Mouse (Mus musculus) liver, embryonic 16.5 days (tissue): ENCODE results near the gene Aldh4a1. TPM values are rescaled to one million over a fixed set of nuclear protein-coding genes. Genes with fewer than 3 reads are reported as not detected.

Experiments
- ATAC-seq: fragments of 200-750 bp; cut with Nextera tagmentation; 2 replicates; pipeline ENCODE4 v1.8.0; 2017; ENCODE audit warnings: low read depth, mild to moderate bottlenecking, moderate number of reproducible peaks, moderate library complexity
- H3K27ac ChIP-seq: fragments of 300-500 bp; sonication (generic); 2 replicates; pipeline ENCODE4 v1.5.1; 2014; ENCODE audit warnings: mild to moderate bottlenecking, low read length
- H3K27me3 ChIP-seq: fragments of 300-500 bp; sonication (generic); 2 replicates; pipeline ENCODE4 v1.6.1; 2014; ENCODE audit warnings: low read depth, low read length, mixed read lengths; ENCODE audit not compliant: control insufficient read depth, insufficient read depth
- H3K36me3 ChIP-seq: fragments of 300-500 bp; sonication (generic); 2 replicates; pipeline ENCODE4 v1.6.1; 2014; ENCODE audit warnings: mild to moderate bottlenecking; ENCODE audit not compliant: control insufficient read depth, insufficient read depth
- H3K4me1 ChIP-seq: fragments of 300-500 bp; sonication (generic); 2 replicates; pipeline ENCODE4 v1.6.1; 2014; ENCODE audit warnings: low read depth, low read length, mixed read lengths; ENCODE audit not compliant: control insufficient read depth
- H3K4me2 ChIP-seq: fragments of 300-500 bp; sonication (generic); 2 replicates; pipeline ENCODE4 v1.6.1; 2014; ENCODE audit warnings: low read depth, low read length, mixed read lengths
- H3K4me3 ChIP-seq: fragments of 300-500 bp; sonication (generic); 2 replicates; pipeline ENCODE4 v1.5.1; 2014; ENCODE audit warnings: low read depth, mild to moderate bottlenecking, low read length
- H3K9ac ChIP-seq: fragments of 300-500 bp; sonication (generic); 2 replicates; pipeline ENCODE4 v1.6.1; 2014; ENCODE audit warnings: low read depth, low read length
- H3K9me3 ChIP-seq: fragments of 300-500 bp; sonication (generic); replicated peaks from 2 replicates; pipeline ENCODE4 v1.6.1; 2016; ENCODE audit warnings: low read length; ENCODE audit not compliant: control insufficient read depth
- WGBS: fragments of 180-500 bp; shearing (Covaris S2); extraction: QIAGEN DNeasy Blood & Tissue Kit; methylation state at CpG from one replicate; pipeline ENCODE4 v1.1.7; 2014; ENCODE audit not compliant: insufficient replicate concordance; 5-methylcytosine and 5-hydroxymethylcytosine counted together
- microRNA-seq: library from miRNA; unstranded; fragments of <30 nt; microRNA quantifications from one replicate; pipeline ENCODE4, GENCODE M21; 2016
- polyA plus RNA-seq: library from polyadenylated mRNA; unstranded; fragments of >200 nt; fragmentation: Nextera tagmentation; extraction: Ambion mirVana; gene quantifications from 2 replicates; pipeline ENCODE4 v1.2.1, GENCODE M21; 2015

The Aldh4a1 gene
- polyA plus RNA-seq, 1 experiment from 2014 or later = 110 TPM

DNA sequence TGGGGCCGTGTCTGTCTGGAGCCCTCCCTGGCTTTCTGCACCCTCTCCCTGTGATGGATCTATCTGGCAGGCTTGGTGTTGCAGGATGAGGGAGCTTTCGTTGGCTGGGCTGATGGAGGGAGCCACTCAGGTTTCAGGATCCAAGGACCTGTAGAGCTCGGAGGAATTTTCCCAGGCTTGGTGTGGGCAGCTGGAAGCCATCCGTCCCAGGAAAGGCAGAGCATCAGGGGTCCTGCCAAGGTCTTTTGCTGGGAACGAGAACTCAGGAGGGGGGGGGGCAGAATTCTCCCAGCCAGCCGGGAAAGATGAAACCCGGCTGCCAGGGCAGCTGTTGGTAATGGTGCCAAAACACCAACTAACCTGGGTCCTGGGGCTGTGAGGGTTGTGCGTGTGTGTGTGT lies 75.9 kb downstream of the Aldh4a1 start:
- Histone ChIP-seq H3K9me3 (no peaks in the 10 kb centered on the region), H3K36me3 (no peaks in the 10 kb centered on the region), H3K9ac (no peak overlapping the region), H3K27ac (no peak overlapping the region), H3K27me3 (no peaks in the 10 kb centered on the region), H3K4me1 (no peaks in the 10 kb centered on the region), H3K4me3 (no peak overlapping the region), H3K4me2 (no peak overlapping the region)
- ATAC-seq = no peak
- 52% methylated on average over 8 of the region's 8 CpGs for WGBS

Small RNAs within 50 kb of the gene (microRNA-seq; reads per million reads assigned to microRNA genes)
- gene Gm25571 (not detected), gene Mir7020 (not detected)

Other genes with a start within 250 kb of the Aldh4a1 start
- gene Iffo2, start 92.3 kb upstream of the Aldh4a1 start, polyA plus RNA-seq = 0.44 and 0.66 TPM in 2 replicates
- gene Gm21969, start 19.7 kb upstream of the Aldh4a1 start, polyA plus RNA-seq = 0.02 TPM in 1 of 2 replicates, not detected in the other
- gene Tas1r2, start 30.7 kb downstream of the Aldh4a1 start, polyA plus RNA-seq = not detected in 2 replicates
- not detected in 2 replicates for gene Pax7, start 210.7 kb downstream of the Aldh4a1 start, polyA plus RNA-seq